Mouse (Mus musculus) liver, embryonic 15.5 days (tissue): ENCODE data around the gene Pdzd2. TPM values are rescaled to one million over a fixed set of nuclear protein-coding genes. Genes with fewer than 3 reads are reported as not detected.
A peak's percentile ranks its signal among the peaks of the same experiment; 100 is the strongest.

Source experiments
- ATAC-seq: fragments of 200-750 bp; cut with Nextera tagmentation; 2 replicates; pipeline ENCODE4 v1.8.0; 2017; ENCODE audit warnings: moderate number of reproducible peaks, mild to moderate bottlenecking, moderate library complexity; ENCODE audit not compliant: insufficient read depth
- H3K27ac ChIP-seq: fragments of 300-500 bp; sonication (generic); replicated peaks from 2 replicates; pipeline ENCODE4 v1.5.1; 2015; ENCODE audit warnings: mild to moderate bottlenecking, inconsistent platforms
- H3K27me3 ChIP-seq: fragments of 300-500 bp; sonication (generic); 2 replicates; pipeline ENCODE4 v1.6.1; 2015; ENCODE audit warnings: mild to moderate bottlenecking, inconsistent platforms
- H3K36me3 ChIP-seq: fragments of 300-500 bp; sonication (generic); replicated peaks from 2 replicates; pipeline ENCODE4 v1.6.1; 2015; ENCODE audit warnings: moderate library complexity, mild to moderate bottlenecking, inconsistent platforms
- H3K4me1 ChIP-seq: fragments of 300-500 bp; sonication (generic); replicated peaks from 2 replicates; pipeline ENCODE4 v1.6.1; 2015; ENCODE audit warnings: inconsistent platforms
- H3K4me2 ChIP-seq: fragments of 300-500 bp; sonication (generic); 2 replicates; pipeline ENCODE4 v1.6.1; 2015; ENCODE audit warnings: moderate library complexity, mild to moderate bottlenecking, inconsistent platforms
- H3K4me3 ChIP-seq: fragments of 300-500 bp; sonication (generic); replicated peaks from 2 replicates; pipeline ENCODE4 v1.5.1; 2015; ENCODE audit warnings: mild to moderate bottlenecking, inconsistent platforms
- H3K9ac ChIP-seq: fragments of 300-500 bp; sonication (generic); 2 replicates; pipeline ENCODE4 v1.6.1; 2015; ENCODE audit warnings: moderate library complexity, mild to moderate bottlenecking, inconsistent platforms
- H3K9me3 ChIP-seq: fragments of 300-500 bp; sonication (generic); replicated peaks from 2 replicates; pipeline ENCODE4 v1.6.1; 2016; ENCODE audit warnings: inconsistent platforms
- WGBS: fragments of 180-500 bp; shearing (Covaris S2); methylation state at CpG from one replicate; pipeline ENCODE4 v1.1.7; 2015; ENCODE audit warnings: mixed read lengths; ENCODE audit not compliant: insufficient replicate concordance; 5-methylcytosine and 5-hydroxymethylcytosine counted together
- polyA plus RNA-seq: library from polyadenylated mRNA; unstranded; fragments of >200 nt; fragmentation: Nextera tagmentation; extraction: Ambion mirVana; gene quantifications from 2 replicates; pipeline ENCODE4 v1.2.1, GENCODE M21; 2015

The Pdzd2 gene
- polyA plus RNA-seq, 1 experiment from 2014 or later: 0.78 TPM

DNA sequence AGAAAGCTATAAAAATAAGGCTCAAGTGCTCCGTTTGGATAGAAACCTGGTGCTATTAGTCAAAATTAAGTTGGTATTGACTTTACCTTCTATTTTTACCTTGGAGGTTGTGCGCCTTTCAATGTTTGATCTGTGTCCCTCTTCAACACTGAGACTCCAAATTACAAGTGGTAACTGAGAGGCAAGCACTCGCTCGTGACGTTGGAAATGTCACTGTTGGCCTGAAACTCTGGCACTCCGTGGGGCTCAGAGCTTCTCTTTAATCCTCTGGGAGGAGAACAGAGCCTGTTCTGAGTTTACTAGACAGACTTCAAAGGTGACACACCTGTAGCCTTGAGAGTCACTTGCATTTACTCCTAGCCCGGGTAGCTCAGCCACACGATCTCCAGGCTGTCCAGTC is 120.5 kb downstream of the Pdzd2 start:
- no peaks in the 10 kb centered on the region for H3K9me3 ChIP-seq
- no peak for ATAC-seq
- H3K4me2 ChIP-seq: no peak overlapping the region
- H3K36me3 ChIP-seq: no peaks in the 10 kb centered on the region
- H3K27me3 ChIP-seq: no peaks in the 10 kb centered on the region
- 71% methylated on average over 8 of the region's 8 CpGs for WGBS
- no peak overlapping the region for H3K4me3 ChIP-seq
- no peak overlapping the region for H3K27ac ChIP-seq
- no peak overlapping the region for H3K9ac ChIP-seq
- peaks cover 7% of the 10 kb centered on the region for H3K4me1 ChIP-seq

DNA sequence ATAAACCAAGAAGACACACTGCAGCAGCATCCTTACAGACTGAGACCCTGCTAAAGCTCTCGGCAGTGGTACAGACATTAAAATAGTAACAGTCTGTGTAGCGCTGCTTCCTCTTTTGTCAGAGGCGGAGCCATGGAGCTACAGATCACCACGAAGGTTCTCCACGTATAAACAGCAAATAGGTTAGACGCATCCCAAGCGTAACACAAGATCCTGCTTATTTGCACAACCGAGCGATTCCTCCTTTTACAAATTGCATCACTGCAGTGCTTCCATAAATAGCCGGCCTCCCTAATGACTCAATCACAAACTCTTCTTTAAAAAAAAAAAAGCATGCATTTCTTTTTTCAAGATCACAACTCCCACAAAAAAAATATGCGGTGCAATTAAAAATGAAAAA is 122.1 kb downstream of the Pdzd2 start:
- H3K9ac ChIP-seq: no peak overlapping the region
- H3K27ac ChIP-seq: no peak overlapping the region
- 24% methylated on average over 11 of the region's 11 CpGs for WGBS
- no peak for ATAC-seq
- H3K9me3 ChIP-seq: no peaks in the 10 kb centered on the region
- no peak overlapping the region; the same call in 1 of the 2 replicates for H3K4me2 ChIP-seq
- H3K4me1 ChIP-seq: peaks cover 7% of the 10 kb centered on the region
- no peak overlapping the region for H3K4me3 ChIP-seq
- no peaks in the 10 kb centered on the region for H3K36me3 ChIP-seq
- no peaks in the 10 kb centered on the region for H3K27me3 ChIP-seq

DNA sequence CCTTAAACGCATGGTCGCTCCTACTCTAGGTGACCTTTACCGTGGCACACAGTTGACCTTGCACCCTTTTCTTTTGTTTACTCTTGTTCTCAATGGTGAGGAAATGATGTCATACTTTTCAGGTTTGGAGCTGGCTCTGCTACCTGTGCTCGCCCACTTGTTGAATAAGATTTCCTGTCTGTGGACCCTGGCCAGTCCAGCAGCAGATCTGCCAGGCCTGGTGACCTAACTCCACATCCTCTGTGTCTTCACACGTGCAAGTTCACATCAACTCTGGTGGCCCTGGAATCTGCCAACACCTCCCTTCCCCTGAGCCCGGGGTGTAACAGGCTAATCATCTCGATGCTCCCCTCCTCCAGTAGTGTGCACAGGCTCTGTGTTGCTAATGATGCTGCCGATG is 122.5 kb downstream of the Pdzd2 start:
- no peak overlapping the region for H3K4me3 ChIP-seq
- WGBS: 43% methylated on average over 8 of the region's 8 CpGs
- H3K27ac ChIP-seq: no peak overlapping the region
- no peak overlapping the region; the same call in 1 of the 2 replicates for H3K4me2 ChIP-seq
- peaks cover 7% of the 10 kb centered on the region for H3K4me1 ChIP-seq
- no peaks in the 10 kb centered on the region for H3K36me3 ChIP-seq
- H3K9ac ChIP-seq: no peak overlapping the region
- ATAC-seq: peak; percentile 51; the same call in 1 of the 2 replicates
- no peaks in the 10 kb centered on the region for H3K27me3 ChIP-seq
- H3K9me3 ChIP-seq: no peaks in the 10 kb centered on the region

DNA sequence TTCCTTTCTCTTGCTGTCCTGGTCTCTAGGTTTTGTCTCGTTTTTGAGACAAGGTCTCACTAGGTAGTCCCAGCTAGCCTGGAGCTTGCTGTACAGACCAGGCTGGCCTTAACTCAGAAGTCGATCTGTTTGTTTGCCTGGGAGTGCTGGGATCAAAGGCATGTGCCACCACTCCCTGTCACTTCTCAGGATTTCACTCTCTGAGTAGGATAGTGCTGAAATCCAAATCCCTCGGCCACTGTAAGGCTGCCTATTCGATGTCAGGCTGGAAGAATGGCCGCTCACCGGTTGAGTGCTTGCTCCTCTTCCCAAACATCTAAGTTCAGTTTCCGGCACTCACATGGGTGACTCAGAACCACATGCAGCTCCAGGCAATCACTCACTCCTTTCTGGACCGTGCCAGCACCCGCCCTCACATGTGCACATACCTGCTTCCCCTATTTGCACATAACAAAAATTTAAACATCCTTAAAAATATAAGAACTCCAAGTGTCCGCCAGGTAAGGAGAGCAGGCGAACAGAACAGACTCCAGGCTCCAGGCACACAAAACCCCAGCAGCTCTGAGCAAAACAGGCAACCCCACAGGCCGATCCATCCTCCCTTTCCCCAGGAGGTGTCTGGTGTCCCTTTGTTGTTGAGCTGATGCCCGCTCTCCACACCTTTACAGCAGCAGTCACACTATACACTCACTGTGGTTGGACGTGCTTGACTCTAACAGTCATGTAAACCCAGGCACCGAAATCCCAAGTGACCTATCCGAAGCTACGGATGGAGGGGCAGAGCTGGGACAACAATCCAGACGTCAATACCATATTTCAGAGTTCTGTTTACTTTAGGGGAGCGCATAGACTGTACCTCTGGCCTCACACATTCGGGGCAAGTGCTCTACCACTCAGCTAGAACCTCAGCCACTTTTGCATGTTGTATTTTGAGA is 124.5 kb downstream of the Pdzd2 start:
- no peak overlapping the region for H3K4me2 ChIP-seq
- no peaks in the 10 kb centered on the region for H3K27me3 ChIP-seq
- H3K9me3 ChIP-seq: no peaks in the 10 kb centered on the region
- no peak overlapping the region for H3K9ac ChIP-seq
- no peak overlapping the region for H3K4me3 ChIP-seq
- H3K36me3 ChIP-seq: no peaks in the 10 kb centered on the region
- H3K4me1 ChIP-seq: peaks cover 7% of the 10 kb centered on the region
- WGBS: 57% methylated on average over 20 of the region's 20 CpGs
- H3K27ac ChIP-seq: no peak overlapping the region
- ATAC-seq: peak; percentile 64

DNA sequence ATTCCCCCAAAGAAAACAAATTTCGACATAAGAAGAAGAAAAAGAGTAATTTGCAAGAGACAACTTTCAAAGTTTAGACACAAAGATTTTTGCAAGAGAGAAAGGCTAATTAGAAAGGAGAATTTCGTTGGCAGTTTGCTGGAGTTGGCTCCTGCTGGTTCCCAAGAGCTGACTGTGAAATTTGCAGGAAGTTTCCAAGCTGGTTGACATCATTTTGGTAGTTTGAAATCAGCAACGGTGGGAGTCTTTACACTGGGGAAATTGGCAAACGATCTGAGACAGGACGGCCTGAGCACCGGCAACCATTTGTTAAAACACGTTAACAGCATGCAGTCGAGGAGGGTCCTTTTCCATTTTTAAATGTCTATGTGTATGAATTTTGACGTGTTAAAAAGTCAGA is 125.7 kb downstream of the Pdzd2 start:
- H3K27ac ChIP-seq: no peak overlapping the region
- H3K9me3 ChIP-seq: no peaks in the 10 kb centered on the region
- ATAC-seq: no peak
- WGBS: 49% methylated on average over 9 of the region's 9 CpGs
- H3K4me3 ChIP-seq: no peak overlapping the region
- no peaks in the 10 kb centered on the region for H3K36me3 ChIP-seq
- H3K4me2 ChIP-seq: no peak overlapping the region
- H3K27me3 ChIP-seq: no peaks in the 10 kb centered on the region
- peaks cover 7% of the 10 kb centered on the region for H3K4me1 ChIP-seq
- no peak overlapping the region for H3K9ac ChIP-seq

DNA sequence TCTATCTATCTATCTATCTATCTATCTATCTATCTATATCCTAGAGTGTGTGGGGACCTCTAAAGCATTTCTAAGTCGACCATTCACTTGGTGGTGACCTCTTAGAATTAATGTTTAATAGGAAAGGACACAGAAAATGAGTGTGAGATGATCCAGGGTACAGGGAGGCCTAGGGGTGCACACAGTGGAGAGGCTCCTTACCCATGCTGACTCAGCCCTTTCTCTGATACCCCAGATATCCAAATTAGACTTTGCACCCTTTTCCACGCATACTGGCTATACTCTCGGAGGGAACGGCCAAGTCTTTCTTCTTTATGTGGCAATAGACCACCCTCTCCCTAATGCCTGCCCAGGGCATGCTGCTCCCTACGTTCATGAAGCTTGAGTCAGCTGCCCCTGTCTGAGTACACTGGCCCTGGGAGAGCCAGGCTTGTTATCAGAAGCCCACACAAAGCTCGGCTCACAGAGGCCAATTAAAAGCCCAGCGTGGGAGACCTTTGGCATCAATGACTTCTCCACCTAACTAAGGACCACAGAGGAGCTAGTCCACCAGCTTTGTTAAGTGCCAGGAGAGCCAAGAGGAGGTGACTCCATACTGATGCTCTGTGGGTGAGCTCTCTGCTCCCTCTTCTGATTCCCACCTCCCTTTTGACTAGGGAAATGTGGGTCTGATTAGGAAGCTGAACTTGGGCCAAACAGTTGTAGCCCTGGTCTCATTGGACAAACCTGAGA is 126.6 kb downstream of the Pdzd2 start:
- ATAC-seq: no peak
- no peak overlapping the region for H3K9ac ChIP-seq
- H3K4me3 ChIP-seq: no peak overlapping the region
- no peaks in the 10 kb centered on the region for H3K9me3 ChIP-seq
- 45% methylated on average over 7 of the region's 7 CpGs for WGBS
- H3K27ac ChIP-seq: no peak overlapping the region
- no peaks in the 10 kb centered on the region for H3K27me3 ChIP-seq
- peaks cover 7% of the 10 kb centered on the region for H3K4me1 ChIP-seq
- H3K36me3 ChIP-seq: no peaks in the 10 kb centered on the region
- no peak overlapping the region for H3K4me2 ChIP-seq

DNA sequence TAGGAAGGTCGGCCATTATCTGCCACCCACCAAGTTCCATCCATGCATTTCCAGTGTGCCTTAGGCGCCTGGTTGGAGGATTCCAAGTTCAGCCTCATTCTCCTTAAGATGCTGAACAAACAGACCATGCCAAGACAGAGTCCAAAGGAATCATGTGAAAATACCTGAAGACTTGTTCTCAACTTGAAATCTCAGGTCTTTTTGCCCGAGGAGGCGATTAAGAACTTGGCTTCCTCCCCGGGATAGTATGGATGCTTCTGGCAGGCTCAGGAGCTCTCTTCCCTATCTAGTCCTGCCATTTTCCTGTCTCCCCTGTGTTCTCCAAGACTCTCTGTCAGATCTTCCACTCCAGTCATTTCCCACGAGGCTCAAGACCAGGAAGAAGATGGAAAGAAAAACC is 131.6 kb downstream of the Pdzd2 start:
- ATAC-seq: no peak
- H3K4me2 ChIP-seq: no peak overlapping the region
- 59% methylated on average over 6 of the region's 6 CpGs for WGBS
- no peak overlapping the region for H3K9ac ChIP-seq
- H3K9me3 ChIP-seq: no peaks in the 10 kb centered on the region
- no peak overlapping the region for H3K4me3 ChIP-seq
- H3K4me1 ChIP-seq: no peaks in the 10 kb centered on the region; the same call in 1 of the 2 replicates
- H3K27ac ChIP-seq: no peak overlapping the region
- H3K36me3 ChIP-seq: no peaks in the 10 kb centered on the region
- H3K27me3 ChIP-seq: no peaks in the 10 kb centered on the region

DNA sequence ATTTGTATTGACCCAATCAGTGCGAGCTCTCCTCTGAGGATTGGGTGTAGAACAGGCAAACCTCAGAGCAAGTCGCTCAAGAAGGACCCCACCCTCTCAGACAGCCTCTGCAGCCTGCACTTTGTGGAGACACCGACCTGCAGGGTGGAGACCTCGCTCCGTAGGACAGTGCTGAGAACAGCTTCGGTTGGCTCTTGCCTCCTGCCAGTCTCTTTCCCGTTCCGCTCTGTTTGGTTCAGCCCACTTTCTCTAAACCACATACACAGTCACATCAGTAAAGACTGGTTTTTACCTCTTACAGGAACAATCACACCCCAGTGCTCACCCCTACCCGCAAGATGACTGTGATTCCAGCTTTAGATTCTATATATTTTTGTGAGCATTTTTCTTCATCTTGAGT is 133.4 kb downstream of the Pdzd2 start:
- WGBS: 62% methylated on average over 9 of the region's 9 CpGs

DNA sequence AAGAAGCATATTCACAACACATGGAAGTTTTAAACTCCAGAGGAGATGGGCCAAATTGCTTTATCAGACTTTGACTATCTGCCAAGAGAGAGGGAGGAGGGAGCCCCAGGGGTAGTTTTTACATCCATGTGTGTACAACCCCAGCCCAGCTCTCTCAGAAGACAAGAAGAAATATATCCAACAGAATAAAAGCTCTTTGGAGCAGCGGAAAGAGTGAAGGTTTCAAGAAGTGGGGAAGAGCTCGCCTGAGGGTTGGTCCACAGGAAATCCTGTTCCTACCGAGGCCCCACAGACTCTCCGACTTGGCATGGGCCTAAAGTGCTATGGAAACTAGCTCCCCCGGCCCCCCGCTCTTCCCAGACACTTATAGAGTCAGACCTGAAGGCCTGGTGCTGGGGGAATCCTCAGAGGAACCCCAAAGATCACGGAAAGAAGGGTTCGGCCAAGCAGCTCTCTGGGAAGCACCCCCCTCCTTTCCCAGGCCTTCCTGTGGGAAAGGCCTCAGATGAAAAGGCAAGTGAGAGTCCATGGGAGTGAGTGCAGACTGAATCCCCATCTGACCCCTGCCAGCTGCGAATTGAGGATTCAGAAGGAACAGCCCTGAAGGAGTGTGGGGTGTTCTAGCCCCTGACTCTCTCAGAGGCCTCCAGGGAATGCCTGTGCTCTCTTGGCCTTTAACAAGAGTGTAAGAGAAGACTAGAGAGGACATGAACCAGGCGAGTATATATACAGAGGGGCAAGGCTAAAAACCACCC is 134.3 kb downstream of the Pdzd2 start:
- no peaks in the 10 kb centered on the region for H3K4me1 ChIP-seq
- no peak for ATAC-seq
- H3K9me3 ChIP-seq: no peaks in the 10 kb centered on the region
- H3K36me3 ChIP-seq: no peaks in the 10 kb centered on the region
- 35% methylated on average over 10 of the region's 10 CpGs for WGBS
- H3K9ac ChIP-seq: no peak overlapping the region
- no peak overlapping the region for H3K4me3 ChIP-seq
- H3K27ac ChIP-seq: no peak overlapping the region
- no peaks in the 10 kb centered on the region for H3K27me3 ChIP-seq
- no peak overlapping the region for H3K4me2 ChIP-seq

More for the DNA sequence above, 133.4 kb downstream of the Pdzd2 start:
- no peak overlapping the region for H3K4me2 ChIP-seq
- H3K9me3 ChIP-seq: no peaks in the 10 kb centered on the region
- no peak overlapping the region for H3K4me3 ChIP-seq
- no peaks in the 10 kb centered on the region for H3K4me1 ChIP-seq
- H3K27ac ChIP-seq: no peak overlapping the region
- H3K9ac ChIP-seq: no peak overlapping the region
- no peak for ATAC-seq
- no peaks in the 10 kb centered on the region for H3K27me3 ChIP-seq
- H3K36me3 ChIP-seq: no peaks in the 10 kb centered on the region

DNA sequence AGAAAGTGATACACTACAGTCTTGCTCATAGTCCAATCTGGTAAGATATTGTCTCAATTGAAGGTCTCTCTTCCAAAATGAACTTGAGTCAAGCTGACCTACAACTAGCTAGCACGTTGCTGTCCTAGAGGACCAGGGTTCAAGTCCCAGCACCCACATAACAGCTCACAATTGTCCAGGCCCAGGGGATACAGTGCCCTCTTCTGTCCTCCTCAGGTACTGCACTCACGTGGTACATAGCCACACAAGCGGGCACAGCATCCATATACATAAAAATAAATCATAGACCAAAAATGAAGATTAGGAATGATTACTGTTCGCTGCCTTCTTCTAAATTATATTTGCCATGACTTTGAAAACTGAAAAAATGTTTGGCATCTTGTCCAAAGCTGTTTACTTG is 136.1 kb downstream of the Pdzd2 start:
- no peak for ATAC-seq
- Histone ChIP-seq H3K4me1 (no peaks in the 10 kb centered on the region), H3K9ac (no peak overlapping the region), H3K27me3 (no peaks in the 10 kb centered on the region), H3K9me3 (no peaks in the 10 kb centered on the region), H3K36me3 (no peaks in the 10 kb centered on the region), H3K4me3 (no peak overlapping the region), H3K27ac (no peak overlapping the region), H3K4me2 (no peak overlapping the region)
- WGBS: 73% methylated on average over 4 of the region's 4 CpGs

DNA sequence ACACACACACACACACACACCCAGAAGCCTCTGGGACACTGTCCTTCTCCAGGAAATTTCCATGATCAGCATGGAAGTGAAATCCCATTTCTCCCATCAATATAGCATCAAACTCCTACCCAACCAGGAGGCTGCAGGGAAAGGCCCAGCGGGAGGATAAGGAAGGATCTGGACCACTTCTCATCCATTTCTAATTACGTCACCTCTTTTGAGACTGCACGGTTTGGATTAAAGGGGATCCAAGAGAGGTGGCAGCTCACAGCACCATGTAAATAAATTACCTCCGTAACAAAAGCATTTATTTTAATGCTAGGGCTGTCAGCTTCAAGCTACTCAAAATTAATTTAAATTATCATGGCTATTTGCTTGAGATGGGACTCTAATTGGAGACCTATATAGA is 146.6 kb downstream of the Pdzd2 start:
- Histone ChIP-seq H3K36me3 (no peaks in the 10 kb centered on the region), H3K9me3 (no peaks in the 10 kb centered on the region), H3K4me1 (no peaks in the 10 kb centered on the region), H3K9ac (no peak overlapping the region), H3K4me2 (no peak overlapping the region), H3K4me3 (no peak overlapping the region), H3K27me3 (no peaks in the 10 kb centered on the region), H3K27ac (no peak overlapping the region)
- ATAC-seq: no peak
- WGBS: 59% methylated on average over 4 of the region's 4 CpGs
